Mouse (Mus musculus): ENCODE measurements around the gene Gli2. TPM values are rescaled to one million over a fixed set of nuclear protein-coding genes. Genes with fewer than 3 reads are reported as not detected.

The Gli2 gene
- polyA plus RNA-seq, 1 experiment from 2014 or later = 12.2 TPM

DNA sequence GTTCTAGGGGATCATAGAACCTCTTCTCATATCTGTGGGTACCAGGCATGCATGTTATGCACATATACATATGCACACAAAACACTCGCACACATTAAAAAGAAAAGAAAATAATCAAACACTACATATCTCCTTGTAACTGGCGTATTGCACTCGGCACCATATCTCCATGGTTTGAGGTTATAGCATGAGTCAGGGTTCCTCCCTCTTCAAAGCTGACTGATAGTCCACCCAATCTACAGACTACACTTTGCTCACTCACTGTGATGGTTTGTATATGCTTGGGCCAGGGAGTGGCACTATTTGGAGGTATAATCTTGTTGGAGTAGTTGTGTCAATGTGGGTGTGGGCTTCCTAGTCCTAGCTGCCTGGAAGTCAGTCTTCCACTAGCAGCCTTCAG lies 78.0 kb downstream of the Gli2 start:
- H3K4me2 ChIP-seq (ENCODE audit: low read depth) = no peak overlapping the region
- WGBS = 98% methylated on average over 3 of the region's 3 CpGs
- H3K4me3 ChIP-seq (ENCODE audit: low read depth, low read length) = no peak overlapping the region
- no peak overlapping the region for H3K27ac ChIP-seq (ENCODE audit: low read depth, low read length)
- no peaks in the 10 kb centered on the region for H3K9me3 ChIP-seq (ENCODE audit: control insufficient read depth, low read length)
- peaks cover 15% of the 10 kb centered on the region for H3K36me3 ChIP-seq (ENCODE audit: control insufficient read depth, insufficient read depth, low read length)
- no peak overlapping the region for H3K9ac ChIP-seq (ENCODE audit: low read length)
- ATAC-seq (ENCODE audit: insufficient read depth, low FRiP score, low TSS enrichment) = no peak
- no peaks in the 10 kb centered on the region for H3K4me1 ChIP-seq (ENCODE audit: control insufficient read depth, insufficient read depth, low read length)
- no peaks in the 10 kb centered on the region for H3K27me3 ChIP-seq (ENCODE audit: control insufficient read depth, insufficient read depth, low read length)
- DNase-seq (ENCODE audit: low spot score) = no peak

GRCm38 (mm10) chr1:118970068-118970467 lies 83.4 kb downstream of the Gli2 start:
- H3K27me3 ChIP-seq (ENCODE audit: control insufficient read depth, insufficient read depth, low read length) = no peaks in the 10 kb centered on the region
- no peak for ATAC-seq (ENCODE audit: insufficient read depth, low FRiP score, low TSS enrichment)
- peaks cover 15% of the 10 kb centered on the region for H3K36me3 ChIP-seq (ENCODE audit: control insufficient read depth, insufficient read depth, low read length)
- H3K9me3 ChIP-seq (ENCODE audit: control insufficient read depth, low read length) = no peaks in the 10 kb centered on the region
- 97% methylated on average over 3 of the region's 3 CpGs for WGBS
- no peak overlapping the region for H3K4me2 ChIP-seq (ENCODE audit: low read depth)
- H3K4me3 ChIP-seq (ENCODE audit: low read depth, low read length) = no peak overlapping the region
- no peaks in the 10 kb centered on the region for H3K4me1 ChIP-seq (ENCODE audit: control insufficient read depth, insufficient read depth, low read length)
- DNase-seq (ENCODE audit: low spot score) = no peak
- H3K27ac ChIP-seq (ENCODE audit: low read depth, low read length) = no peak overlapping the region
- no peak overlapping the region for H3K9ac ChIP-seq (ENCODE audit: low read length)

DNA sequence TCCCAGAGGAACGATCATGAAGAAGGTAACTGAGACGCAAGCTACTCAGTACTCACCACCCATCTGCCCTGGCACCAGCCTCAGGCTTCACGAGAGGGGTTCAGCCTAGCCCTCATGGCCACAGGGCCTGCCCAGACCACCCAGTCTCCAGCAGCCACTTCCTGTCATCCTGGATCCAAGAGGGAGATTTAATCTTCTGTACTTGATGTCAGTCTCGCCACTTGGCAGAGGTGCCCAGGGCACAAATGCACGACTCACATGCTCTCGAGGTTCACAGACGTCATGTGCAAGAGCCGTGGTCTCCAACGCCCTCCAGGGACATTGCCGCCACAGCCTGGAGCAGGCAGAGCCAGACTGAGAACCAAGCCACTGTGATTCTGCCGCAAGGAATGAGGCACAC lies 84.0 kb downstream of the Gli2 start:
- no peak for ATAC-seq (ENCODE audit: insufficient read depth, low FRiP score, low TSS enrichment)
- no peak for DNase-seq (ENCODE audit: low spot score)
- H3K9ac ChIP-seq (ENCODE audit: low read length) = no peak overlapping the region
- H3K9me3 ChIP-seq (ENCODE audit: control insufficient read depth, low read length) = no peaks in the 10 kb centered on the region
- H3K27me3 ChIP-seq (ENCODE audit: control insufficient read depth, insufficient read depth, low read length) = no peaks in the 10 kb centered on the region
- peaks cover 15% of the 10 kb centered on the region for H3K36me3 ChIP-seq (ENCODE audit: control insufficient read depth, insufficient read depth, low read length)
- no peak overlapping the region for H3K4me2 ChIP-seq (ENCODE audit: low read depth)
- H3K4me1 ChIP-seq (ENCODE audit: control insufficient read depth, insufficient read depth, low read length) = no peaks in the 10 kb centered on the region
- no peak overlapping the region for H3K27ac ChIP-seq (ENCODE audit: low read depth, low read length)
- WGBS = 86% methylated on average over 11 of the region's 11 CpGs
- no peak overlapping the region for H3K4me3 ChIP-seq (ENCODE audit: low read depth, low read length)

GRCm38 (mm10) chr1:118968661-118969179 lies 84.7 kb downstream of the Gli2 start:
- Histone ChIP-seq H3K27me3 (ENCODE audit: control insufficient read depth, insufficient read depth, low read length) (no peaks in the 10 kb centered on the region), H3K4me1 (ENCODE audit: control insufficient read depth, insufficient read depth, low read length) (no peaks in the 10 kb centered on the region), H3K9me3 (ENCODE audit: control insufficient read depth, low read length) (no peaks in the 10 kb centered on the region), H3K4me2 (ENCODE audit: low read depth) (no peak overlapping the region), H3K36me3 (ENCODE audit: control insufficient read depth, insufficient read depth, low read length) (peaks cover 15% of the 10 kb centered on the region), H3K4me3 (ENCODE audit: low read depth, low read length) (no peak overlapping the region), H3K27ac (ENCODE audit: low read depth, low read length) (no peak overlapping the region), H3K9ac (ENCODE audit: low read length) (no peak overlapping the region)
- no peak for ATAC-seq (ENCODE audit: insufficient read depth, low FRiP score, low TSS enrichment)
- DNase-seq (ENCODE audit: low spot score) = no peak
- WGBS = 82% methylated on average over 5 of the region's 5 CpGs

GRCm38 (mm10) chr1:118967976-118968375 lies 85.4 kb downstream of the Gli2 start:
- no peak overlapping the region for H3K9ac ChIP-seq (ENCODE audit: low read length)
- DNase-seq (ENCODE audit: low spot score) (no peak), ATAC-seq (ENCODE audit: insufficient read depth, low FRiP score, low TSS enrichment) (no peak)
- no peaks in the 10 kb centered on the region for H3K4me1 ChIP-seq (ENCODE audit: control insufficient read depth, insufficient read depth, low read length)
- H3K4me2 ChIP-seq (ENCODE audit: low read depth) = no peak overlapping the region
- no peaks in the 10 kb centered on the region for H3K9me3 ChIP-seq (ENCODE audit: control insufficient read depth, low read length)
- H3K36me3 ChIP-seq (ENCODE audit: control insufficient read depth, insufficient read depth, low read length) = peaks cover 12% of the 10 kb centered on the region
- no peak overlapping the region for H3K4me3 ChIP-seq (ENCODE audit: low read depth, low read length)
- H3K27ac ChIP-seq (ENCODE audit: low read depth, low read length) = no peak overlapping the region
- 100% methylated on average over 3 of the region's 3 CpGs for WGBS
- H3K27me3 ChIP-seq (ENCODE audit: control insufficient read depth, insufficient read depth, low read length) = no peaks in the 10 kb centered on the region

DNA sequence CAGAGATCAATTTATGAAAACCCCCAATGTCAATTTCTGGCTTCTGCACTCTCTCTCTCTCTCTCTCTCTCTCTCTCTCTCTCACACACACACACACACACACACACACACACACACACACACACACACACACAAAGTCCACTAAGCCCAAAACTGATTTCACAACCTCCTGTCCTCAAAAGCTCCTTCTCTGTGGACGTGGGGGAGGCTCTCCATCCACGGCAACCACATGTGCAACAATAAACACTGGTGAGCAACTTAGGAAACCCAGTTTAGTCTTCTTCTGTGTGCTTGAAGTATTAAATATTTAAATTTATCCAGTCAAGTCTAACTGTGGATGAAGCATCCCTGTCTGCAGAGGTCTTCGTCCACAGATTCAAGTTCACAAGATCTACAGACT lies 86.1 kb downstream of the Gli2 start:
- H3K36me3 ChIP-seq (ENCODE audit: control insufficient read depth, insufficient read depth, low read length) = peaks cover 10% of the 10 kb centered on the region
- H3K9ac ChIP-seq (ENCODE audit: low read length) = no peak overlapping the region
- H3K4me2 ChIP-seq (ENCODE audit: low read depth) = no peak overlapping the region
- no peak overlapping the region for H3K27ac ChIP-seq (ENCODE audit: low read depth, low read length)
- no peak for DNase-seq (ENCODE audit: low spot score)
- 77% methylated on average over 3 of the region's 3 CpGs for WGBS
- H3K27me3 ChIP-seq (ENCODE audit: control insufficient read depth, insufficient read depth, low read length) = no peaks in the 10 kb centered on the region
- no peaks in the 10 kb centered on the region for H3K4me1 ChIP-seq (ENCODE audit: control insufficient read depth, insufficient read depth, low read length)
- no peak for ATAC-seq (ENCODE audit: insufficient read depth, low FRiP score, low TSS enrichment)
- no peaks in the 10 kb centered on the region for H3K9me3 ChIP-seq (ENCODE audit: control insufficient read depth, low read length)
- H3K4me3 ChIP-seq (ENCODE audit: low read depth, low read length) = no peak overlapping the region

GRCm38 (mm10) chr1:118958644-118959043 lies 94.8 kb downstream of the Gli2 start:
- H3K4me1 ChIP-seq (ENCODE audit: control insufficient read depth, insufficient read depth, low read length) = 0 out of 2 replicates have a peak, but pooled peaks cover 3% of the 10 kb centered on the region
- no peak overlapping the region for H3K4me2 ChIP-seq (ENCODE audit: low read depth)
- no peak overlapping the region for H3K9ac ChIP-seq (ENCODE audit: low read length)
- H3K27me3 ChIP-seq (ENCODE audit: control insufficient read depth, insufficient read depth, low read length) = no peaks in the 10 kb centered on the region
- H3K27ac ChIP-seq (ENCODE audit: low read depth, low read length) = no peak overlapping the region
- DNase-seq (ENCODE audit: low spot score) (no peak), ATAC-seq (ENCODE audit: insufficient read depth, low FRiP score, low TSS enrichment) (no peak)
- 92% methylated on average over 7 of the region's 7 CpGs for WGBS
- no peaks in the 10 kb centered on the region for H3K36me3 ChIP-seq (ENCODE audit: control insufficient read depth, insufficient read depth, low read length)
- no peaks in the 10 kb centered on the region for H3K9me3 ChIP-seq (ENCODE audit: control insufficient read depth, low read length)
- H3K4me3 ChIP-seq (ENCODE audit: low read depth, low read length) = no peak overlapping the region

- Histone ChIP-seq H3K4me1 (ENCODE audit: control insufficient read depth, insufficient read depth, low read length) (0 out of 2 replicates have a peak, but pooled peaks cover 3% of the 10 kb centered on the region), H3K4me2 (ENCODE audit: low read depth) (no peak overlapping the region), H3K9me3 (ENCODE audit: control insufficient read depth, low read length) (no peaks in the 10 kb centered on the region), H3K27me3 (ENCODE audit: control insufficient read depth, insufficient read depth, low read length) (no peaks in the 10 kb centered on the region), H3K9ac (ENCODE audit: low read length) (no peak overlapping the region), H3K36me3 (ENCODE audit: control insufficient read depth, insufficient read depth, low read length) (no peaks in the 10 kb centered on the region), H3K4me3 (ENCODE audit: low read depth, low read length) (no peak overlapping the region), H3K27ac (ENCODE audit: low read depth, low read length) (no peak overlapping the region)
- DNase-seq (ENCODE audit: low spot score) (no peak), ATAC-seq (ENCODE audit: insufficient read depth, low FRiP score, low TSS enrichment) (no peak)
- 91% methylated on average over 11 of the region's 11 CpGs for WGBS
Measured at GRCm38 (mm10) chr1:118955791-118956190, 97.6 kb downstream of the Gli2 start.

- DNase-seq (ENCODE audit: low spot score) = peak; percentile 59
- H3K27me3 ChIP-seq (ENCODE audit: control insufficient read depth, insufficient read depth, low read length) = no peaks in the 10 kb centered on the region
- H3K27ac ChIP-seq (ENCODE audit: low read depth, low read length) = no peak overlapping the region
- 64% methylated on average over 10 of the region's 10 CpGs for WGBS
- H3K36me3 ChIP-seq (ENCODE audit: control insufficient read depth, insufficient read depth, low read length) = no peaks in the 10 kb centered on the region
- 0 out of 2 replicates have a peak, but pooled peaks cover 3% of the 10 kb centered on the region for H3K4me1 ChIP-seq (ENCODE audit: control insufficient read depth, insufficient read depth, low read length)
- H3K9ac ChIP-seq (ENCODE audit: low read length) = no peak overlapping the region
- H3K4me3 ChIP-seq (ENCODE audit: low read depth, low read length) = no peak overlapping the region
- peak; percentile 78 for ATAC-seq (ENCODE audit: insufficient read depth, low FRiP score, low TSS enrichment)
- H3K4me2 ChIP-seq (ENCODE audit: low read depth) = no peak overlapping the region
- H3K9me3 ChIP-seq (ENCODE audit: control insufficient read depth, low read length) = no peaks in the 10 kb centered on the region
Measured at GRCm38 (mm10) chr1:118954434-118955301, 98.8 kb downstream of the Gli2 start.

All from neural tube, embryonic 11.5 days (tissue).